Mouse (Mus musculus) lung, embryonic 14.5 days (tissue): ENCODE measurements around the gene 2010111I01Rik. TPM values are rescaled to one million over a fixed set of nuclear protein-coding genes. Genes with fewer than 3 reads are reported as not detected.

Experiments used
- ATAC-seq: fragments of 200-750 bp; cut with Nextera tagmentation; 2 replicates; pipeline ENCODE4 v1.8.0; 2017; ENCODE audit warnings: mild to moderate bottlenecking, moderate TSS enrichment, moderate library complexity; ENCODE audit not compliant: insufficient read depth
- DNase-seq: peaks from one replicate; pipeline ENCODE4 v3.0.0-alpha.2; 2015
- H3K27ac ChIP-seq: fragments of 300-500 bp; sonication (generic); 2 replicates; pipeline ENCODE4 v1.5.1; 2014; ENCODE audit warnings: low read depth, mild to moderate bottlenecking, moderate library complexity
- H3K27me3 ChIP-seq: fragments of 300-500 bp; sonication (generic); 2 replicates; pipeline ENCODE4 v1.6.1; 2014; ENCODE audit warnings: low read length, control low read depth; ENCODE audit not compliant: insufficient read depth
- H3K36me3 ChIP-seq: fragments of 300-500 bp; sonication (generic); 2 replicates; pipeline ENCODE4 v1.6.1; 2014; ENCODE audit warnings: control low read depth; ENCODE audit not compliant: insufficient read depth
- H3K4me1 ChIP-seq: fragments of 300-500 bp; sonication (generic); 2 replicates; pipeline ENCODE4 v1.6.1; 2014; ENCODE audit warnings: antibody characterized with exemption, control low read depth; ENCODE audit not compliant: insufficient read depth
- H3K4me2 ChIP-seq: fragments of 300-500 bp; sonication (generic); 2 replicates; pipeline ENCODE4 v1.6.1; 2014; ENCODE audit warnings: mild to moderate bottlenecking
- H3K4me3 ChIP-seq: fragments of 300-500 bp; sonication (generic); 2 replicates; pipeline ENCODE4 v1.5.1; 2014; ENCODE audit warnings: low read depth, low read length
- H3K9ac ChIP-seq: fragments of 300-500 bp; sonication (generic); 2 replicates; pipeline ENCODE4 v1.6.1; 2014
- H3K9me3 ChIP-seq: fragments of 300-500 bp; sonication (generic); 2 replicates; pipeline ENCODE4 v1.6.1; 2016; ENCODE audit warnings: low read depth, low read length, control low read depth
- CTCF ChIP-seq: IDR thresholded peaks from 2 replicates; pipeline ENCODE4 v1.5.1; 2016; ENCODE audit warnings: antibody characterized with exemption, low read depth
- WGBS: fragments of 180-500 bp; shearing (Covaris S2); extraction: QIAGEN DNeasy Blood & Tissue Kit; methylation state at CpG from one replicate; pipeline ENCODE4 v1.1.7; 2014; 5-methylcytosine and 5-hydroxymethylcytosine counted together
- polyA plus RNA-seq: library from polyadenylated mRNA; unstranded; fragments of >200 nt; fragmentation: Nextera tagmentation; extraction: Ambion mirVana; gene quantifications from 2 replicates; pipeline ENCODE4 v1.2.1, GENCODE M21; 2014

Gene 2010111I01Rik
- polyA plus RNA-seq, 1 experiment from 2014 or later = 156 TPM

DNA sequence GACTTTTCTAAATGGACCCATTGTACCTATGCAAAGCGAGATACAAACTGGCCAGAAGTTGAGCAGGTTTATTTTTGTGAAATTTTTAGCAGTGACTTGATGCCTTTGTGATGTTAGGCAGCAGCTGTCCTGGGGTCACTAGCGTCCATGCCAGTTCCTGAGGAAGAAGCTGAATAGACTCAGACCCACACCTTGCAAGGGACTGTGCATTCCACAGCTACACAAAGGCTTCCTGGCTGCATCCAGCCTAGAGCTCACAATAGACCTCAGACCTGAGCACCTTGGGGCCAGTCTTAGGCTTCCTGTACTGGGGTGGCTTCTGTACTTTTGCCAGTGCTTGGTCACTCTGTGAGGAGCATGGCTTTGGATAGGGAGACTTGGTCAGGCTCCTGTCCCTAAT lies 309.2 kb downstream of the 2010111I01Rik start:
- DNase-seq = no peak
- H3K9me3 ChIP-seq = no peaks in the 10 kb centered on the region
- no peak for ATAC-seq
- 51% methylated on average over 2 of the region's 2 CpGs for WGBS
- peaks cover 12% of the 10 kb centered on the region; the same call in 1 of the 2 replicates for H3K36me3 ChIP-seq
- H3K4me2 ChIP-seq = peak overlapping the region; percentile 63
- TF ChIP-seq CTCF = no peak
- peak overlapping the region; percentile 30; the same call in 1 of the 2 replicates for H3K27ac ChIP-seq
- peak overlapping the region; percentile 37 for H3K4me3 ChIP-seq
- H3K27me3 ChIP-seq = no peaks in the 10 kb centered on the region
- peak overlapping the region; percentile 44 for H3K9ac ChIP-seq
- peaks cover 28% of the 10 kb centered on the region for H3K4me1 ChIP-seq

DNA sequence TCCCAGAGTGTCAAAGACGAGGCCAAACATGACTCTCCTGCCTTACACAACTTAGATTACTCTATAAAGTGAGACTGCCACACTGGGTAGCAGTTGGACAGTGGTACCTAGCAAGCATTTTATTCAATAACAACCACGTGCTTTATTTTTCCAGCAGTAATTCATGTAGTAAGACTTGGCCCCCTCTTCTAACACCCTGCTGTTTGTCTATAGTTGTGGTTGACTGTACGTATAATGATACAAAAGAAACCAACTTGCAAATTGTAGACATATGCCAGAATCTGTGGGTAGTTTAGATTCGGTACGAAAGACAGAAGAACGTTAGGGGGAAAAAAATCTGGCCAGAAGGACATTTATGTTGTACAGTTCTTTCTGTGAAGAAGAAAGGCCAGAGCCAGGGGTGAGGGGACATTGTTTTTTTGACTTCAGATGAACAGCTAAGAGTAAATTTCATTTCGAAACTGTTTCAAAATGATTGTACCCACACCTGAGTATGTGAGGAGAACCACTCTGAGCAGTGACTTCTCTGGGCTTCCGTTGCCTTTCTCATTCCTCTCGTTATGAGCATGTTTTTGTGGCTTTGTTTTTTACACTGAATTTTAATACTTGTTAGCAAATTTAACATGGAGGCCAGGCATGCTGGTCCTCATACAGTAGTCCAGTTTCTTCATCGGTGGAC lies 309.9 kb downstream of the 2010111I01Rik start:
- peak overlapping the region; percentile 63 for H3K4me2 ChIP-seq
- peak overlapping the region; percentile 37 for H3K4me3 ChIP-seq
- H3K9ac ChIP-seq = peak overlapping the region; percentile 44
- peaks cover 11% of the 10 kb centered on the region; the same call in 1 of the 2 replicates for H3K36me3 ChIP-seq
- 57% methylated on average over 10 of the region's 10 CpGs for WGBS
- TF ChIP-seq CTCF = no peak
- peaks cover 30% of the 10 kb centered on the region for H3K4me1 ChIP-seq
- 0 out of 2 replicates have a peak overlapping the region, but pooled peaks have one; percentile 44 for H3K27ac ChIP-seq
- no peaks in the 10 kb centered on the region for H3K27me3 ChIP-seq
- ATAC-seq = no peak
- H3K9me3 ChIP-seq = no peaks in the 10 kb centered on the region
- DNase-seq = no peak

DNA sequence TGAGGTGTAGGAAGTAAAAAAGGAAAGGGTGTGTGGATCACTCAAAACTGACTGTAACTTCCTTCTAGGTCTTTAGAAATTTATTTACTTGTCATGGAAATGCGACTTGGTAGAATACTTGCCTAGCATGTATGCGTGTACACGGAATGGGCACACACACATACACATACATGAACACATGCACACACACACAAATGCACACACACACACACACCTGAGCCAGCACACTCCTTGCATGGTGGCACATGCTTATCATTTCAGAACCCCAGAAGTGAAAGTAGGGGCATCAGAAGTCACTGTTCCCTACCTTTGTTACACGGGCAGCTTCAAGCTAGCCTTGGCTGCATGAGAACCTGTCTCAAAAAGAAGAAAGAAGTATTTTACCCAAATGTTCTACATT lies 311.7 kb downstream of the 2010111I01Rik start:
- DNase-seq (no peak), ATAC-seq (no peak)
- no peaks in the 10 kb centered on the region for H3K9me3 ChIP-seq
- TF ChIP-seq CTCF = no peak
- H3K4me1 ChIP-seq = peaks cover 33% of the 10 kb centered on the region
- peak overlapping the region; percentile 40 for H3K4me2 ChIP-seq
- H3K9ac ChIP-seq = no peak overlapping the region
- H3K4me3 ChIP-seq = no peak overlapping the region; the same call in 1 of the 2 replicates
- peak overlapping the region; percentile 38; the same call in 1 of the 2 replicates for H3K27ac ChIP-seq
- H3K36me3 ChIP-seq = 0 out of 2 replicates have a peak, but pooled peaks cover 6% of the 10 kb centered on the region
- 69% methylated on average over 4 of the region's 4 CpGs for WGBS
- no peaks in the 10 kb centered on the region for H3K27me3 ChIP-seq

DNA sequence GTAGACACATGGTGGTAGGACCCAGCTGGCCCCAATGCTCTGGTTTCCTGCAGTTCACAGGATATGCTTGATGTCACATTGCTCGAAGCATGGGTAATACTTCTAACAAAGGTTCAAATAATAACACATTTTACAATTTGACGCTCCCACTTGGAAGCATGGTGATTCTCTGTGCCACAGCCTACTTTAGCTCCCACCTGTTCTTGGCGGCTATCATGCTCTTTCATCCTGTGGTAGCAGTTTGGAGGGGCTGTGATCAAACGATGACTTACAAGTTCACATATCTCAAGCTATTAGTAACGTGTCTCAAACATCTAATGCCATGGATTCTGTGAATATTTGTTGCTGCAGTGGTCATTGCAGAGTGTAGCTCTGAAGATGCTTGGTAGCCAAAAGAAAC lies 312.6 kb downstream of the 2010111I01Rik start:
- H3K4me2 ChIP-seq = peak overlapping the region; percentile 54
- ATAC-seq (no peak), DNase-seq (no peak)
- H3K9ac ChIP-seq = no peak overlapping the region
- no peak overlapping the region for H3K4me3 ChIP-seq
- H3K27ac ChIP-seq = peak overlapping the region; percentile 90
- no peaks in the 10 kb centered on the region for H3K27me3 ChIP-seq
- peaks cover 28% of the 10 kb centered on the region for H3K4me1 ChIP-seq
- TF ChIP-seq CTCF = no peak
- peaks cover 14% of the 10 kb centered on the region for H3K36me3 ChIP-seq
- no peaks in the 10 kb centered on the region for H3K9me3 ChIP-seq
- WGBS = 43% methylated on average over 5 of the region's 5 CpGs

- peak overlapping the region; percentile 90 for H3K27ac ChIP-seq
- H3K4me3 ChIP-seq = 0 out of 2 replicates have a peak overlapping the region, but pooled peaks have one; percentile 6
- H3K9ac ChIP-seq = peak overlapping the region; percentile 36
- TF ChIP-seq CTCF = no peak
- DNase-seq (peak; percentile 55), ATAC-seq (no peak)
- H3K27me3 ChIP-seq = no peaks in the 10 kb centered on the region
- H3K4me1 ChIP-seq = peaks cover 26% of the 10 kb centered on the region
- no peaks in the 10 kb centered on the region for H3K9me3 ChIP-seq
- 19% methylated on average over 5 of the region's 5 CpGs for WGBS
- H3K4me2 ChIP-seq = peak overlapping the region; percentile 54
- peaks cover 22% of the 10 kb centered on the region for H3K36me3 ChIP-seq
Observed at GRCm38 (mm10) chr13:63278141-63278631, 313.5 kb downstream of the 2010111I01Rik start.

- Histone ChIP-seq H3K4me3 (peak overlapping the region; percentile 13), H3K9ac (peak overlapping the region; percentile 36), H3K36me3 (peaks cover 29% of the 10 kb centered on the region), H3K27me3 (no peaks in the 10 kb centered on the region), H3K9me3 (no peaks in the 10 kb centered on the region), H3K4me1 (peaks cover 26% of the 10 kb centered on the region), H3K27ac (peak overlapping the region; percentile 90), H3K4me2 (peak overlapping the region; percentile 54)
- no peak for TF ChIP-seq CTCF
- 20% methylated on average over 10 of the region's 10 CpGs for WGBS
- DNase-seq = peak; percentile 82
- peak; percentile 88 for ATAC-seq
Observed at GRCm38 (mm10) chr13:63278796-63279475, 314.2 kb downstream of the 2010111I01Rik start.

- H3K4me3 ChIP-seq = peak overlapping the region; percentile 13
- ATAC-seq (no peak), DNase-seq (no peak)
- H3K27me3 ChIP-seq = no peaks in the 10 kb centered on the region
- peak overlapping the region; percentile 65; the same call in 1 of the 2 replicates for H3K27ac ChIP-seq
- peaks cover 26% of the 10 kb centered on the region for H3K4me1 ChIP-seq
- peak overlapping the region; percentile 54 for H3K4me2 ChIP-seq
- TF ChIP-seq CTCF = no peak
- H3K36me3 ChIP-seq = peaks cover 32% of the 10 kb centered on the region
- no peaks in the 10 kb centered on the region for H3K9me3 ChIP-seq
- 40% methylated on average over 8 of the region's 8 CpGs for WGBS
- H3K9ac ChIP-seq = peak overlapping the region; percentile 36; the same call in 1 of the 2 replicates
Observed at GRCm38 (mm10) chr13:63279807-63280206, 315.1 kb downstream of the 2010111I01Rik start.
